Mouse (Mus musculus) CH12.LX (cell line): ENCODE measurements around the gene C1galt1c1.

Experiments
- CHD2 ChIP-seq: IDR thresholded peaks from 2 replicates; pipeline ENCODE4 v1.6.1; 2011; ENCODE audit warnings: low read length, improper control_type of control experiment
- ELF1 ChIP-seq: IDR thresholded peaks from 2 replicates; pipeline ENCODE4 v1.6.1; 2014; ENCODE audit warnings: low read depth, mild to moderate bottlenecking, inconsistent platforms, low read length, improper control_type of control experiment
- HCFC1 ChIP-seq: IDR thresholded peaks from 2 replicates; pipeline ENCODE4 v1.6.1; 2012; ENCODE audit warnings: low read depth, mild to moderate bottlenecking, inconsistent platforms, low read length, improper control_type of control experiment

- TF ChIP-seq ELF1, result no peak
- no peak for TF ChIP-seq HCFC1
- no peak for TF ChIP-seq CHD2
These were observed 43.1 kb downstream of the C1galt1c1 start for GRCm38 (mm10) chrX:38591749-38592148.
